Mouse (Mus musculus) heart, postnatal 0 days (tissue): ENCODE measurements at regions not wholly inside any gene's neighbourhood (a gene's known extent, or its start where the extent isn't known, plus 50 kb on each side); places are given as distances from the start of the nearest gene placed in this dataset.

Source experiments
- ATAC-seq: fragments of 200-750 bp; cut with Nextera tagmentation; 2 replicates; pipeline ENCODE4 v1.8.0; 2017; ENCODE audit warnings: low read depth, moderate number of reproducible peaks, moderate library complexity; ENCODE audit not compliant: insufficient read depth
- DNase-seq: peaks from one replicate; pipeline ENCODE4 v3.0.0-alpha.2; 2016; ENCODE audit warnings: low spot score
- H3K27ac ChIP-seq: fragments of 300-500 bp; sonication (generic); 2 replicates; pipeline ENCODE4 v1.5.1; 2014; ENCODE audit warnings: low read depth, mild to moderate bottlenecking
- H3K27me3 ChIP-seq: fragments of 300-500 bp; sonication (generic); 2 replicates; pipeline ENCODE4 v1.6.1; 2014; ENCODE audit warnings: low read length, mixed read lengths; ENCODE audit not compliant: control insufficient read depth, insufficient read depth
- H3K36me3 ChIP-seq: fragments of 300-500 bp; sonication (generic); replicated peaks from 2 replicates; pipeline ENCODE4 v1.6.1; 2014; ENCODE audit warnings: low read length, mixed read lengths; ENCODE audit not compliant: control insufficient read depth, insufficient read depth
- H3K4me1 ChIP-seq: fragments of 300-500 bp; sonication (generic); 2 replicates; pipeline ENCODE4 v1.6.1; 2014; ENCODE audit warnings: antibody characterized with exemption; ENCODE audit not compliant: control insufficient read depth, insufficient read depth
- H3K4me2 ChIP-seq: fragments of 300-500 bp; sonication (generic); 2 replicates; pipeline ENCODE4 v1.6.1; 2014; ENCODE audit warnings: low read depth, mild to moderate bottlenecking, low read length, moderate library complexity
- H3K4me3 ChIP-seq: fragments of 300-500 bp; sonication (generic); 2 replicates; pipeline ENCODE4 v1.5.1; 2014; ENCODE audit warnings: low read depth, low read length
- H3K9ac ChIP-seq: fragments of 300-500 bp; sonication (generic); replicated peaks from 2 replicates; pipeline ENCODE4 v1.6.1; 2014; ENCODE audit warnings: low read depth, low read length, mixed read lengths
- H3K9me3 ChIP-seq: fragments of 300-500 bp; sonication (generic); replicated peaks from 2 replicates; pipeline ENCODE4 v1.6.1; 2016; ENCODE audit warnings: low read length; ENCODE audit not compliant: control insufficient read depth
- CTCF ChIP-seq: IDR thresholded peaks from 2 replicates; pipeline ENCODE4 v1.5.1; 2016; ENCODE audit warnings: antibody characterized with exemption, control low read depth, low read depth
- EP300 ChIP-seq: IDR thresholded peaks from 2 replicates; pipeline ENCODE4 v1.6.1; 2016; ENCODE audit warnings: antibody characterized with exemption, low read depth
- WGBS: fragments of 180-500 bp; shearing (Covaris S2); extraction: QIAGEN DNeasy Blood & Tissue Kit; methylation state at CpG from one replicate; pipeline ENCODE4 v1.1.7; 2014; 5-methylcytosine and 5-hydroxymethylcytosine counted together

DNA sequence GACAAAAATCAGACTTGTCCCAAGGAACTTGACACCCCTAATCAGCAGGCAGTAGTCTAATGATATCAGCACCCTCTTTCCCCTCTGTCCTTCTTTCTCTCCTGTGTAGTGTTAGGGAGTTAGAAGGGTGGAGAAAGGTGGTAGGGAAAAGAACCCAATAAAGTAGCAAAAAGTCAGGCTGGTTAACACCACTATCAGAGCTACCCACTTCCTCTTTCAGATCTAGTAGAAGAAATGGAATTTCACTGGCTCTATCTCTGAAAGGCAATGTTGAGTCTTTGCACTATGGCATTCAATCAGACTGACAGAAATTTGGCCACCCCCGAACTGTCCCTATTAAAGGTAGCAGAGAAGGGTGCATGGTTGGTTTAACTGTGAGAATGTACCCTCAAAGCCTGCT, 65.9 kb upstream of the Mpp6 start:
- no peak for DNase-seq

GRCm38 (mm10) chr6:50046721-50047120, 63.3 kb upstream of the Mpp6 start:
- Histone ChIP-seq H3K36me3 (no peaks in the 10 kb centered on the region), H3K9ac (no peak overlapping the region), H3K4me2 (no peak overlapping the region), H3K9me3 (no peaks in the 10 kb centered on the region), H3K4me3 (no peak overlapping the region), H3K4me1 (no peaks in the 10 kb centered on the region), H3K27ac (no peak overlapping the region), H3K27me3 (no peaks in the 10 kb centered on the region)
- ATAC-seq (no peak), DNase-seq (no peak)
- WGBS: 42% methylated on average over 5 of the region's 5 CpGs
- TF ChIP-seq EP300: no peak
- no peak for TF ChIP-seq CTCF

More for the DNA sequence above, 65.9 kb upstream of the Mpp6 start:
- Histone ChIP-seq H3K4me3 (no peak overlapping the region), H3K9me3 (no peaks in the 10 kb centered on the region), H3K36me3 (no peaks in the 10 kb centered on the region), H3K4me2 (no peak overlapping the region), H3K4me1 (no peaks in the 10 kb centered on the region), H3K27ac (no peak overlapping the region), H3K27me3 (no peaks in the 10 kb centered on the region), H3K9ac (no peak overlapping the region)
- no peak for ATAC-seq
- TF ChIP-seq CTCF (no peak), EP300 (no peak)
- WGBS: 70% methylated on average over 1 of the region's 1 CpGs

GRCm38 (mm10) chr6:50052416-50052815, 57.6 kb upstream of the Mpp6 start:
- H3K27me3 ChIP-seq: no peaks in the 10 kb centered on the region
- H3K9me3 ChIP-seq: no peaks in the 10 kb centered on the region
- no peaks in the 10 kb centered on the region for H3K36me3 ChIP-seq
- H3K4me2 ChIP-seq: no peak overlapping the region
- no peak overlapping the region for H3K4me3 ChIP-seq
- TF ChIP-seq CTCF (no peak), EP300 (no peak)
- H3K27ac ChIP-seq: no peak overlapping the region
- WGBS: 61% methylated on average over 2 of the region's 2 CpGs
- ATAC-seq (no peak), DNase-seq (no peak)
- no peak overlapping the region for H3K9ac ChIP-seq
- H3K4me1 ChIP-seq: no peaks in the 10 kb centered on the region

DNA sequence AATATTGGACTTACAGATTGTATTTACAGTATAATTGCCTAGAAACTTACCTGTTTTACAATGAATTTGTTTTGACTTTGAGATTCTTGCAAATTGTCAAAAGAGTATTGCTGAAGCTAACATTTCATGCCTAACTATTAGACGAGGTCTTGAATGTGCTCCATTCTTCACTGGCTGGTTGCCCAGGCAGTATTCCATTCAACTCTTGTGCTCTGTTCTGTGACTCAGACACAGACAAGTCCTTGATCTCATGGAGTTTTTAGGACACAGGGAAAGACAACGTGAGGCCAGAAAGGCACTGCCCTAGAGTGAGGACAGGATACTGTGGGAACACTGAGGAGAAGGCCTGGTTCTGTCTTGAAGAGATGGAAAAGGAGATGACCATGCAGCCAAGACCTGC, 57.0 kb upstream of the Mpp6 start:
- H3K27ac ChIP-seq: no peak overlapping the region
- 28% methylated on average over 2 of the region's 2 CpGs for whole genome bisulfite sequencing

DNA sequence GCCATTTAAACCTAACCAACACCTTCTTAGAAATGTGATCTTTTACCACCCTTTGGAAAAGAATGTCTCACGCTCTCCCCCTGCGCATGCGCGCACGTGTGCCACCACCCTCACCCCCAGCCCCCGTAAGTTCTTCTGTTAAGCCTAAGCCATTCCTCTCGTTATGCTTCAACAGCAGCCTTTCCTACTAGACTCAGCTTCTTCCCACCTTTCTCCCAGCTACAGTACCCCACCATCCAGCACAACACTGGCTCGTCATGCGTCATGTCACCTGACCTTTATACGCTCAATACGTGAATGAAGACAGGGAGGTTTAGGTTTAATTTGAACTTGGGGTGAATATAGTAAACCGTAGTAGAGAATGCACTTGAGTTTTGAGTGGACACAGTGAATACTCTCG, 55.8 kb upstream of the Mpp6 start:
- Histone ChIP-seq H3K9me3 (no peaks in the 10 kb centered on the region), H3K27me3 (no peaks in the 10 kb centered on the region), H3K9ac (no peak overlapping the region), H3K4me2 (no peak overlapping the region), H3K36me3 (no peaks in the 10 kb centered on the region), H3K4me1 (no peaks in the 10 kb centered on the region), H3K27ac (no peak overlapping the region), H3K4me3 (no peak overlapping the region)
- TF ChIP-seq CTCF (no peak), EP300 (no peak)
- DNase-seq: no peak
- no peak for ATAC-seq
- 85% methylated on average over 13 of the region's 13 CpGs for WGBS

More for the DNA sequence above, 57.0 kb upstream of the Mpp6 start:
- no peak for ATAC-seq
- H3K36me3 ChIP-seq: no peaks in the 10 kb centered on the region
- no peak overlapping the region for H3K4me2 ChIP-seq
- no peak overlapping the region for H3K4me3 ChIP-seq
- DNase-seq: no peak
- no peaks in the 10 kb centered on the region for H3K9me3 ChIP-seq
- H3K9ac ChIP-seq: no peak overlapping the region
- no peak for TF ChIP-seq CTCF
- no peak for TF ChIP-seq EP300
- H3K4me1 ChIP-seq: no peaks in the 10 kb centered on the region
- H3K27me3 ChIP-seq: no peaks in the 10 kb centered on the region

GRCm38 (mm10) chr6:50058596-50058995, 51.4 kb upstream of the Mpp6 start:
- Histone ChIP-seq H3K4me1 (no peaks in the 10 kb centered on the region), H3K9ac (no peak overlapping the region), H3K36me3 (no peaks in the 10 kb centered on the region), H3K27ac (no peak overlapping the region), H3K9me3 (no peaks in the 10 kb centered on the region), H3K27me3 (no peaks in the 10 kb centered on the region), H3K4me2 (no peak overlapping the region), H3K4me3 (no peak overlapping the region)
- ATAC-seq (no peak), DNase-seq (no peak)
- TF ChIP-seq EP300: no peak
- TF ChIP-seq CTCF: no peak
- 89% methylated on average over 11 of the region's 11 CpGs for WGBS
